Mouse (Mus musculus) kidney, postnatal 25 days (tissue): ENCODE results near the gene Spef2.
A peak's percentile ranks its signal among the peaks of the same experiment; 100 is the strongest.
"Not testable (repeated sequence)": the region's sequence is repeated elsewhere in the genome, so short reads cannot be mapped to it uniquely, and the experiment has no call there.

Source experiments
- DNase-seq, 2 experiments: peaks; one replicate each; pipeline ENCODE4 v3.0.0; 2021; ENCODE audit warnings: mixed read lengths in 2 of 2

Spef2 gene

DNA sequence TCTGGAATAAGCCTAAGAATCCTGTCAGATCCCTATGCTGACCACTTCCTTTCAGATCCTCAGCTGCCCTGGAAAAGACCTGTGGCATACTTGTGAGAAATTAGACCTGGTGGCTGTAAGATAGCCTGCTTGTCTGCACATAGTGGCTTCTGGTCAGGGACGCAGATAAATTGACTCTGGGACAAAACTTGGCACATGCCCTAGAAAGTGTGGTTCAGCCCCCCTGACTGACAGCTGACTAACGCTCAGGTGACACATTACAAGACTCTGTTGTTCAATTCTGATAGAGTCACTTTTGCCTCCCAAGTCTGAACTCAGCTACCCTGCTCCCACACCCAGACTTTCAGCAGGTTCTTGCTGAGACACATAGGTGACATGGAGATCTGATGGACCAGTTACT lies 83.7 kb downstream of the Spef2 start:
- DNase-seq, result not testable (repeated sequence)

DNA sequence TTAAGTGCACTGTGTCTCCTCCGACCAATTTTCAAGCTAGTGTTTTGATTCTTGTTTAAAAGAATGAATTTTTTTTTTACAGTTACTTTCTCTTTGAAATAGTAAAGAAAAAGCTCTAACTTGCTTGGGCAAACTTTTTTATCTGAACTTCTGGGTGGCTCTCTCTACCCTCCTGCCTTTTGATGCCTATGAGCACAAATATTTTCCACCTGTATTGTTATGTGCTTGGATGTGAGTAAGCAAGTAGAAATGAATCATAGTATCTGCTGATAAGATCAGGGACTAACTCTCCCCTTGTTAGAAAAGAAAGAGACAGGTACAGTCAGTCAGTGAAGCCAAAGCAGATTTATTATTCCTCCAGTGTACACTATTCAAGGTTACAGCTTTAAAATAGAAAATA lies 87.5 kb downstream of the Spef2 start:
- no peak for DNase-seq

- no peak for DNase-seq
Measured at GRCm38 (mm10) chr15:9634471-9634870, 114.2 kb downstream of the Spef2 start.

GRCm38 (mm10) chr15:9631657-9632056 lies 117.0 kb downstream of the Spef2 start:
- no peak for DNase-seq

DNA sequence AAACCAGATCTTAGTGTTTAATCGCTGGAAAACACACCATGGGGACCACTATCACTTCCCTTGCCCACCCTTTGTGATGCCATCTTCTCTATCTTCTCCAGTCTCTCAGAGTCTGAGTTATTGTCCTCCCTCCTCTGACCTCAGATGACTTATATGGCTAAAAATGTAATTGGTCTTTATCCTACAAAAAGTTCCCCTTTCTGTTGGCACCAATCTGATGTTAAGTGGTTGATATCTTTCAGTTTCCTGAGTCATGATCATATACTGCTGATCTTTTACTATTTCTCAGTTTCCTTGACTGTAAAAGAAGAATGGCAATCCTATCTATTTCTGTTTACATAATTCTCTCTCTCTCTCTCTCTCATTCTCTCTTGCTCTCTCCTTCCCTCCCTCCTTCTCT lies 119.0 kb downstream of the Spef2 start:
- no peak for DNase-seq

- no peak for DNase-seq
Measured at GRCm38 (mm10) chr15:9624619-9625018, 124.0 kb downstream of the Spef2 start.

- peak in 1 of 2 experiments; percentile 48 for DNase-seq
Measured at GRCm38 (mm10) chr15:9608177-9608576, 140.5 kb downstream of the Spef2 start.

GRCm38 (mm10) chr15:9600088-9600455 lies 148.6 kb downstream of the Spef2 start:
- DNase-seq, result no peak

- DNase-seq, result no peak
Measured at GRCm38 (mm10) chr15:9599382-9600087, 149.1 kb downstream of the Spef2 start.

DNA sequence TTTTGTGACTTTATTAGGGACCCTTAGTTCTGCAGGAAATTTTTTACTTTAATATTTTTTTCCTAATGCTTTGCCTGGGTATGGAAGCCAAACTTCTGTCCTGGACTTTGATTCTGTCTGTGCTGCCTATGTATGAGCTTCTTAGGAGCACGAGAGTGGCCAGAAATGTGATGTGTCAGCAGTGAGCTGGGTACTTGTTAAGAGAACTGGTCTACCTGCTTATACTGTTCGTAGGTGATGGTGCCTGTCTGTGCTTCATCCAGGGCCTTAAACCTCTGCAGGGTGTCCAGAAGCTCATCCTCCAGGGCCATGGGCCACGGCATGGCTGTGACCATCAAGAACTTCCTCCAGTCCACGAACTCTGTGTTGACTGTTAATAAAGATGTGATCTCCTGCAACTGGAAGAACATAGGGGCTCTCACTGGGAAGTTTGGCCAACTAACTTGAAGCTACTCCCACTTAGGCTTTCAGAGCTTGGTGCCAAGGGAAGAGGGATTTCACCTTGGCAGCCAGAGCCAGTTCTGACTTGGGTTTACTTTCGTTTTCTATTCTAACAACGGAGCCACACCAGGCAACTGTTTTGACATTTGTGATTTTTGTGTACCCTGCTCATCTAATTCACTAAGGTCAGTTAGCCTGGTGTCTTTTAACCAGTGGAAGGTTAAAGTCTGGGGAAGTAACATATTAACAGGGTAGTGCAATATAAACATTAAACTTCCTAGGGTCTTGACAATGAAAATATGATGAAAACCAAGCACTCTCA lies 152.2 kb downstream of the Spef2 start:
- peak; percentile 28 to 44 for DNase-seq

- DNase-seq, result no peak
Measured at GRCm38 (mm10) chr15:9589939-9590338, 158.7 kb downstream of the Spef2 start.

- DNase-seq, result no peak
Measured at GRCm38 (mm10) chr15:9580470-9581280, 168.0 kb downstream of the Spef2 start.

GRCm38 (mm10) chr15:9577303-9577702 lies 171.4 kb downstream of the Spef2 start:
- no peak for DNase-seq

- DNase-seq, result no peak
Measured at GRCm38 (mm10) chr15:9574796-9575195, 173.9 kb downstream of the Spef2 start.

GRCm38 (mm10) chr15:9573361-9573760 lies 175.3 kb downstream of the Spef2 start:
- DNase-seq, result peak; percentile 83 to 84

DNA sequence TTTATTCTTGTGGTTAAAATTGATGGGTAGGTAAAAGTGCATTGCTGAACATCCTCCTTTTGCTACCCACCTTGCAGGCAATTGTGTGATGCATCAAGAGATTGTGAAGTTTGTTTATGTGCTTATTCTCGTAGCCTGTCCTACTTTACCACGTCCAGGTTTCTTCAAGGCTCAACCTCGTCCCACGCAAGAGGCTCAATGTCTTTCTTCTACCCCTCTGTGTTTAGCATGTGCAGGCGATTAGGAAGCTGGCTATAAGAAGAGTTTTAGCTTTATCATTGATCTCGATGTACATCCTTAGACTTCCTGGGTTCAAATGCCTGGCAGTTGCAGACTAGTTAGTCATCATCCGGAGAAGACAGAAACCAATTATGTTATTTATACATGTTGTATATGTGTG lies 176.0 kb downstream of the Spef2 start:
- DNase-seq, result no peak

DNA sequence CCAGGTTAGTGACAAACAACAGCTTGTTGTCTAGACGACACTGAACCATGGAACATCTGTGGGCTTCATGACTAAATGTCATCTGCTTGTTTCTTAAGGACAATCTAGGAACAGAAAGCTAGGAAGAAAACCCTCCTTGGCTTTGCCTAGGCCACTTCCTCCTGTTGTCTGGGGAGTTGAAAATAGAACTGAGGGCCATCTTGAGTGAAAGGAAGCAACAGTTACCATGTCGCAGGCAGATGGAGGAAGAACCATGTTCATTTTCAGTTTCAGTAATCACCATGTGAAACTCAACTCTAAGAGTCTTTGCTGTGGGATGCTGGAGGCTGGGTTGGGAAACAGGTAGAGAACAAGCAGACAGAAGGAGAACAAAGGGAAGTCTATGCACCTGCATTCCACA lies 176.8 kb downstream of the Spef2 start:
- no peak for DNase-seq

DNA sequence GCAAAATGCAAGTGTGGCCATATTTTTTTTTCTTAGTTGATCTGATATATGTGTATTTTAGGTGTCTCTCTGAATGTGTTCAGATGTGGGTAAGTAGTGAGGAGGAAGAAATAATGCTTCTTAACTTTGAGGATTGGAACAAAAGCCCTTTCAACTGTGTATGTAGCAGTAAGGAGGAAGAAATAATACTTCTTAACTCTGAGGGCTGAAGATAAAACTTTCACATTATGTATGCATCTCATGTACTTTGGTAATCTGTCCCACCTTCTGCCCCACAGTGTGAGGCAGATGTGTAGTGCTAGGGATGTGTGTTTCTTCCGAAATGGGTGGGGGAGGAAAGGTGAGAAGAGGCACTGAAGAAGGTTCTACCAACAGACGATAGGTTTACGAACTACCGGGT lies 181.4 kb downstream of the Spef2 start:
- no peak for DNase-seq

GRCm38 (mm10) chr15:9565396-9565795 lies 183.3 kb downstream of the Spef2 start:
- peak in 1 of 2 experiments; percentile 42 for DNase-seq

- no peak for DNase-seq
Measured at GRCm38 (mm10) chr15:9564156-9564555, 184.5 kb downstream of the Spef2 start.

- not testable (repeated sequence) for DNase-seq
Measured at GRCm38 (mm10) chr15:9557264-9557663, 191.4 kb downstream of the Spef2 start.

DNA sequence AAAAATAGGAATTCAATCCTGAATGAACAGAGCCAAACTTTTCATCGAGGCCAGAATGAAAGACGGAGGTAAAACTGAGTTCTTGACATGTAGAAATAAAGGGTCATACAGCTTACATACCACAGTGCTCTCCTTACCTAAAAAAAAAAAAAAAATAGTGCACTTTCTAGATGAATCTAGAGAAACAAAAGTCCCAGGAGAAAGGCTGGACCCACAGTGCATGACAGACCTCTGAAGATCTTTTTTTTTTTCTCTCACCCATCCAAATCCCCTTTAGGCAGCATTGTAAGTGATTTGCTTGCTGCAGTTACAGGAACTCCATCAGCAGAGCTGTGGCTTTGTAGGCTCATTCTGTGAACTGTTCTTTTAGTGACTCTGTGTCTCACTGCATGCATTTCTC lies 199.7 kb downstream of the Spef2 start:
- no peak for DNase-seq

GRCm38 (mm10) chr15:9535200-9535599 lies 213.5 kb downstream of the Spef2 start:
- no peak for DNase-seq
